Mouse (Mus musculus) thymus, postnatal 14 days (tissue): ENCODE data around the gene Exosc2.

ENCODE experiments used
- DNase-seq: peaks from one replicate; pipeline ENCODE4 v3.0.0; 2021

Exosc2 gene

GRCm38 (mm10) chr2:31670551-31671035 is at the start of gene Exosc2:
Exosc2 (plus strand) TSS chr2:31670715.
- peak; percentile 91 for DNase-seq

- DNase-seq = no peak
Measured at GRCm38 (mm10) chr2:31633531-31633930, 37.0 kb upstream of the Exosc2 start.

- DNase-seq = no peak
Measured at GRCm38 (mm10) chr2:31635281-31636137, 35.0 kb upstream of the Exosc2 start.

GRCm38 (mm10) chr2:31636138-31636741 is 34.3 kb upstream of the Exosc2 start:
- no peak for DNase-seq

GRCm38 (mm10) chr2:31636742-31637141 is 33.8 kb upstream of the Exosc2 start:
- DNase-seq = no peak

- DNase-seq = no peak
Measured at GRCm38 (mm10) chr2:31637311-31637710, 33.2 kb upstream of the Exosc2 start.

- peak; percentile 31 for DNase-seq
Measured at GRCm38 (mm10) chr2:31637807-31638206, 32.7 kb upstream of the Exosc2 start.

GRCm38 (mm10) chr2:31638581-31639465 is 31.7 kb upstream of the Exosc2 start:
- DNase-seq = no peak

- no peak for DNase-seq
Measured at GRCm38 (mm10) chr2:31639466-31639760, 31.1 kb upstream of the Exosc2 start.

GRCm38 (mm10) chr2:31639901-31640608 is 30.5 kb upstream of the Exosc2 start, which contains the start of gene Prdm12:
Prdm12 (plus strand) TSS chr2:31640037.
- no peak for DNase-seq

- DNase-seq = no peak
Measured at GRCm38 (mm10) chr2:31640609-31641507, 29.7 kb upstream of the Exosc2 start.

GRCm38 (mm10) chr2:31641508-31641830 is 29.0 kb upstream of the Exosc2 start:
- DNase-seq = no peak

GRCm38 (mm10) chr2:31641929-31642328 is 28.6 kb upstream of the Exosc2 start:
- no peak for DNase-seq

- peak; percentile 48 for DNase-seq
Measured at GRCm38 (mm10) chr2:31653971-31654853, 16.3 kb upstream of the Exosc2 start.

GRCm38 (mm10) chr2:31654854-31655559 is 15.5 kb upstream of the Exosc2 start:
- peak; percentile 63 for DNase-seq

GRCm38 (mm10) chr2:31656374-31656773 is 14.1 kb upstream of the Exosc2 start:
- DNase-seq = no peak

- DNase-seq = no peak
Measured at GRCm38 (mm10) chr2:31662939-31663803, 7.3 kb upstream of the Exosc2 start.

- no peak for DNase-seq
Measured at GRCm38 (mm10) chr2:31663804-31664180, 6.7 kb upstream of the Exosc2 start.

- DNase-seq = no peak
Measured at GRCm38 (mm10) chr2:31667332-31667731, 3.2 kb upstream of the Exosc2 start.
